Mouse (Mus musculus) lung, embryonic 14.5 days (tissue): ENCODE data around the gene Fam178b. TPM values are rescaled to one million over a fixed set of nuclear protein-coding genes. Genes with fewer than 3 reads are reported as not detected.

Experiments used
- ATAC-seq: fragments of 200-750 bp; cut with Nextera tagmentation; 2 replicates; pipeline ENCODE4 v1.8.0; 2017; ENCODE audit warnings: mild to moderate bottlenecking, moderate TSS enrichment, moderate library complexity; ENCODE audit not compliant: insufficient read depth
- DNase-seq: peaks from one replicate; pipeline ENCODE4 v3.0.0-alpha.2; 2015
- H3K27ac ChIP-seq: fragments of 300-500 bp; sonication (generic); 2 replicates; pipeline ENCODE4 v1.5.1; 2014; ENCODE audit warnings: low read depth, mild to moderate bottlenecking, moderate library complexity
- H3K27me3 ChIP-seq: fragments of 300-500 bp; sonication (generic); 2 replicates; pipeline ENCODE4 v1.6.1; 2014; ENCODE audit warnings: low read length, control low read depth; ENCODE audit not compliant: insufficient read depth
- H3K36me3 ChIP-seq: fragments of 300-500 bp; sonication (generic); 2 replicates; pipeline ENCODE4 v1.6.1; 2014; ENCODE audit warnings: control low read depth; ENCODE audit not compliant: insufficient read depth
- H3K4me1 ChIP-seq: fragments of 300-500 bp; sonication (generic); 2 replicates; pipeline ENCODE4 v1.6.1; 2014; ENCODE audit warnings: antibody characterized with exemption, control low read depth; ENCODE audit not compliant: insufficient read depth
- H3K4me2 ChIP-seq: fragments of 300-500 bp; sonication (generic); 2 replicates; pipeline ENCODE4 v1.6.1; 2014; ENCODE audit warnings: mild to moderate bottlenecking
- H3K4me3 ChIP-seq: fragments of 300-500 bp; sonication (generic); 2 replicates; pipeline ENCODE4 v1.5.1; 2014; ENCODE audit warnings: low read depth, low read length
- H3K9ac ChIP-seq: fragments of 300-500 bp; sonication (generic); 2 replicates; pipeline ENCODE4 v1.6.1; 2014
- H3K9me3 ChIP-seq: fragments of 300-500 bp; sonication (generic); 2 replicates; pipeline ENCODE4 v1.6.1; 2016; ENCODE audit warnings: low read depth, low read length, control low read depth
- CTCF ChIP-seq: IDR thresholded peaks from 2 replicates; pipeline ENCODE4 v1.5.1; 2016; ENCODE audit warnings: antibody characterized with exemption, low read depth
- WGBS: fragments of 180-500 bp; shearing (Covaris S2); extraction: QIAGEN DNeasy Blood & Tissue Kit; methylation state at CpG from one replicate; pipeline ENCODE4 v1.1.7; 2014; 5-methylcytosine and 5-hydroxymethylcytosine counted together
- polyA plus RNA-seq: library from polyadenylated mRNA; unstranded; fragments of >200 nt; fragmentation: Nextera tagmentation; extraction: Ambion mirVana; gene quantifications from 2 replicates; pipeline ENCODE4 v1.2.1, GENCODE M21; 2014

The Fam178b gene
- polyA plus RNA-seq, 1 experiment from 2014 or later, result 1.9 TPM

- Histone ChIP-seq H3K9me3 (no peaks in the 10 kb centered on the region), H3K36me3 (no peaks in the 10 kb centered on the region), H3K27ac (no peak overlapping the region), H3K4me2 (no peak overlapping the region), H3K27me3 (no peaks in the 10 kb centered on the region), H3K9ac (no peak overlapping the region), H3K4me3 (no peak overlapping the region), H3K4me1 (peaks cover 23% of the 10 kb centered on the region)
- TF ChIP-seq CTCF, result no peak
- DNase-seq (no peak), ATAC-seq (no peak)
- WGBS, result 59% methylated on average over 6 of the region's 6 CpGs
Measured at GRCm38 (mm10) chr1:36576991-36577675, 105.8 kb downstream of the Fam178b start.

DNA sequence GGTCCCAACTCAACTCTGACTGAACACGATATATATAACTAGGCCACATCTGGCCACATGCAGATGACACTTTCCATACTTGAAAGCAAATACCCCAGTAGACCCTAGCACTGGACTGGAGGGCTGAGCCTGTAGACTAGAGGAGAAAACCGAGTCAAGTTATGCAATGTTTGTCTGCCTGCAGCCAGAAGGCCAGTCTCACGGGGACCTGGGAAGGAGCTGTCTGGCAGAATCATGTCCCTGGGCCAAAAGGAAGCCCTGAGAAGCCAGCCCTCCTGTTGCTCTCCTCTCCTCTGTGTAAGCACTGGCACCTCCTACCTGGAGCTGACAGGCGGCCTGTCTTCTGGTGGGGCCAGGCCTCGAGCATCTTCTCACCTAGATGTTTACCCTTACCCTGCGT is 107.6 kb downstream of the Fam178b start:
- Histone ChIP-seq H3K9ac (no peak overlapping the region), H3K4me2 (no peak overlapping the region), H3K27ac (peak overlapping the region; percentile 16; the same call in 1 of the 2 replicates), H3K36me3 (no peaks in the 10 kb centered on the region), H3K9me3 (no peaks in the 10 kb centered on the region), H3K4me1 (peaks cover 20% of the 10 kb centered on the region), H3K4me3 (no peak overlapping the region), H3K27me3 (no peaks in the 10 kb centered on the region)
- DNase-seq (no peak), ATAC-seq (no peak)
- WGBS, result 46% methylated on average over 6 of the region's 6 CpGs
- TF ChIP-seq CTCF, result no peak

GRCm38 (mm10) chr1:36574196-36574955 is 108.6 kb downstream of the Fam178b start:
- peaks cover 16% of the 10 kb centered on the region for H3K4me1 ChIP-seq
- WGBS, result 64% methylated on average over 5 of the region's 5 CpGs
- DNase-seq, result peak; percentile 62

GRCm38 (mm10) chr1:36573524-36573923 is 109.5 kb downstream of the Fam178b start:
- DNase-seq (no peak), ATAC-seq (no peak)
- Histone ChIP-seq H3K27me3 (no peaks in the 10 kb centered on the region), H3K27ac (peak overlapping the region; percentile 22; the same call in 1 of the 2 replicates), H3K4me1 (peaks cover 16% of the 10 kb centered on the region), H3K4me3 (no peak overlapping the region), H3K36me3 (no peaks in the 10 kb centered on the region), H3K9me3 (no peaks in the 10 kb centered on the region), H3K4me2 (no peak overlapping the region), H3K9ac (no peak overlapping the region)
- WGBS, result 70% methylated on average over 8 of the region's 8 CpGs
- TF ChIP-seq CTCF, result no peak

More at GRCm38 (mm10) chr1:36574196-36574955, 108.6 kb downstream of the Fam178b start:
- H3K9ac ChIP-seq, result peak overlapping the region; percentile 3; the same call in 1 of the 2 replicates
- no peaks in the 10 kb centered on the region for H3K27me3 ChIP-seq
- ATAC-seq, result no peak
- H3K4me2 ChIP-seq, result no peak overlapping the region
- peak overlapping the region; percentile 22; the same call in 1 of the 2 replicates for H3K27ac ChIP-seq
- no peak for TF ChIP-seq CTCF
- no peaks in the 10 kb centered on the region for H3K9me3 ChIP-seq
- no peaks in the 10 kb centered on the region for H3K36me3 ChIP-seq
- no peak overlapping the region for H3K4me3 ChIP-seq

GRCm38 (mm10) chr1:36572709-36573108 is 110.3 kb downstream of the Fam178b start:
- no peak overlapping the region for H3K9ac ChIP-seq
- WGBS, result 63% methylated on average over 1 of the region's 1 CpGs
- no peak for ATAC-seq

GRCm38 (mm10) chr1:36572140-36572700 is 110.8 kb downstream of the Fam178b start:
- no peak overlapping the region for H3K4me3 ChIP-seq
- 58% methylated on average over 2 of the region's 2 CpGs for WGBS

More at GRCm38 (mm10) chr1:36572709-36573108, 110.3 kb downstream of the Fam178b start:
- Histone ChIP-seq H3K36me3 (no peaks in the 10 kb centered on the region), H3K9me3 (no peaks in the 10 kb centered on the region), H3K27ac (no peak overlapping the region), H3K4me1 (peaks cover 24% of the 10 kb centered on the region), H3K4me2 (no peak overlapping the region), H3K4me3 (no peak overlapping the region), H3K27me3 (no peaks in the 10 kb centered on the region)
- no peak for DNase-seq
- no peak for TF ChIP-seq CTCF

DNA sequence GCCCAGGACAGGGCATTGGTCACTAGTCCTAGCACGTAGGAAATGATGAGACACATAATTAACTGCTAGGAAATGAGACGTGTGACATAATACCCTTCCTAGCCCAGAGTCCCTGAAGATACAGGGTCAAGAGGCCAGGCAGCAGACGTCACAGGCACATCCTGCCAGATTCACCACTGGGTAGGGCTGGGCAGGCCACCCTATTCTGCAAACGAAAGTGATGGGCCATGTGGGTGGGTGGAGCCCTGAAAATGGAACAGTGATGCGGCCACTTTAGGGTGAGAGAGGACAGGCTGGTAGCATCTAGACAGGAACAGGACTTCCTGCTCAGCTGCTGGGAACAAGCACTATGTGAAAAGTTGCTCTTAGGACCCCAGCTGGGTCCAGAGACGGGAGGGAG is 111.4 kb downstream of the Fam178b start:
- no peak overlapping the region for H3K27ac ChIP-seq
- H3K4me1 ChIP-seq, result peaks cover 24% of the 10 kb centered on the region
- H3K27me3 ChIP-seq, result no peaks in the 10 kb centered on the region
- H3K36me3 ChIP-seq, result no peaks in the 10 kb centered on the region
- DNase-seq (peak; percentile 56), ATAC-seq (peak; percentile 29; the same call in 1 of the 2 replicates)
- no peak for TF ChIP-seq CTCF
- peak overlapping the region; percentile 9; the same call in 1 of the 2 replicates for H3K9ac ChIP-seq
- H3K9me3 ChIP-seq, result no peaks in the 10 kb centered on the region
- no peak overlapping the region for H3K4me3 ChIP-seq
- 33% methylated on average over 6 of the region's 6 CpGs for WGBS
- no peak overlapping the region for H3K4me2 ChIP-seq

More at GRCm38 (mm10) chr1:36572140-36572700, 110.8 kb downstream of the Fam178b start:
- Histone ChIP-seq H3K9me3 (no peaks in the 10 kb centered on the region), H3K27me3 (no peaks in the 10 kb centered on the region), H3K27ac (peak overlapping the region; percentile 37; the same call in 1 of the 2 replicates), H3K4me2 (no peak overlapping the region), H3K36me3 (no peaks in the 10 kb centered on the region), H3K4me1 (peaks cover 24% of the 10 kb centered on the region), H3K9ac (no peak overlapping the region; the same call in 1 of the 2 replicates)
- no peak for TF ChIP-seq CTCF
- DNase-seq, result no peak
- no peak for ATAC-seq
